Mouse (Mus musculus) MEL (cell line): ENCODE results near the gene C1qtnf5. TPM values are rescaled to one million over a fixed set of nuclear protein-coding genes. Genes with fewer than 3 reads are reported as not detected.

Source experiments
- DNase-seq: peaks from one replicate; pipeline ENCODE4 v3.0.0; 2011; ENCODE audit warnings: low read depth, low spot score
- H3K27ac ChIP-seq: 2 replicates; pipeline ENCODE4 v1.5.1; 2012; ENCODE audit warnings: low read depth, mild to moderate bottlenecking, control low read depth, low read length, moderate library complexity; ENCODE audit not compliant: control insufficient read depth
- H3K27me3 ChIP-seq, 2 experiments: fragments of 150-350 bp in 1 of 2; sonication (generic) in 1 of 2; 2 replicates each; pipeline ENCODE4 v1.6.1; 2012; ENCODE audit warnings: low read length in 2 of 2, mild to moderate bottlenecking in 2 of 2, improper control_type of control experiment in 1 of 2, moderate library complexity in 1 of 2; ENCODE audit not compliant: insufficient read depth in 2 of 2, control insufficient read depth in 1 of 2
- H3K36me3 ChIP-seq, 2 experiments: 2 replicates each; pipeline ENCODE4 v1.6.1; 2012 to 2014; ENCODE audit warnings: low read length in 2 of 2, improper control_type of control experiment in 1 of 2, inconsistent platforms in 1 of 2, mild to moderate bottlenecking in 1 of 2; ENCODE audit not compliant: insufficient read depth in 2 of 2, control insufficient read depth in 1 of 2
- H3K4me1 ChIP-seq, 2 experiments: fragments of 150-350 bp in 1 of 2; sonication (generic) in 1 of 2; 2 replicates each; pipeline ENCODE4 v1.6.1; 2012; ENCODE audit warnings: low read length in 2 of 2, improper control_type of control experiment in 1 of 2, mild to moderate bottlenecking in 1 of 2; ENCODE audit not compliant: insufficient read depth in 2 of 2, control insufficient read depth in 1 of 2
- H3K4me3 ChIP-seq, 2 experiments: fragments of 150-350 bp in 1 of 2; sonication (generic) in 1 of 2; 2 replicates each; pipeline ENCODE4 v1.5.1; 2012; ENCODE audit warnings: low read depth in 2 of 2, low read length in 2 of 2, mild to moderate bottlenecking in 2 of 2, moderate library complexity in 2 of 2, control low read depth in 1 of 2, improper control_type of control experiment in 1 of 2; ENCODE audit not compliant: control insufficient read depth in 1 of 2, insufficient read depth in 1 of 2
- H3K79me2 ChIP-seq: 2 replicates; pipeline ENCODE4 v1.6.1; 2012; ENCODE audit warnings: mild to moderate bottlenecking, low read length, moderate library complexity; ENCODE audit not compliant: control insufficient read depth, poor library complexity, insufficient read depth
- H3K9ac ChIP-seq: 2 replicates; pipeline ENCODE4 v1.6.1; 2012; ENCODE audit warnings: low read depth, mild to moderate bottlenecking, control low read depth, low read length, moderate library complexity; ENCODE audit not compliant: control insufficient read depth, poor library complexity, severe bottlenecking
- H3K9me3 ChIP-seq: fragments of 150-350 bp; sonication (generic); replicated peaks from 2 replicates; pipeline ENCODE4 v1.6.1; 2012; ENCODE audit warnings: mild to moderate bottlenecking, low read length, improper control_type of control experiment, moderate library complexity; ENCODE audit not compliant: insufficient read depth
- CHD2 ChIP-seq: IDR thresholded peaks from 2 replicates; pipeline ENCODE4 v1.6.1; 2011; ENCODE audit warnings: low read length, improper control_type of control experiment
- CTCF ChIP-seq, 3 experiments: IDR thresholded peaks in 2 of 3; conservative IDR thresholded peaks in 1 of 3; 2 replicates each; pipeline ENCODE4 v1.5.1; 2011 to 2012; ENCODE audit warnings: low read length in 3 of 3, low read depth in 2 of 3, mild to moderate bottlenecking in 2 of 3, improper control_type of control experiment in 1 of 3, inconsistent platforms in 1 of 3, mixed read lengths in 1 of 3, moderate library complexity in 1 of 3; ENCODE audit not compliant: control insufficient read depth in 1 of 3, insufficient read depth in 1 of 3, poor library complexity in 1 of 3, severe bottlenecking in 1 of 3
- E2F4 ChIP-seq: IDR thresholded peaks from 2 replicates; pipeline ENCODE4 v1.6.1; 2011; ENCODE audit warnings: low read depth, low read length, improper control_type of control experiment, borderline replicate concordance
- ELF1 ChIP-seq: IDR thresholded peaks from 2 replicates; pipeline ENCODE4 v1.6.1; 2014; ENCODE audit warnings: low read depth, mild to moderate bottlenecking, inconsistent platforms, low read length, improper control_type of control experiment, moderate library complexity
- EP300 ChIP-seq, 2 experiments: IDR thresholded peaks; 2 replicates each; pipeline ENCODE4 v1.6.1; 2011; ENCODE audit warnings: improper control_type of control experiment in 2 of 2, low read length in 2 of 2, low read depth in 1 of 2, mild to moderate bottlenecking in 1 of 2
- GABPA ChIP-seq: IDR thresholded peaks from 2 replicates; pipeline ENCODE4 v1.6.1; 2012; ENCODE audit warnings: low read depth, mild to moderate bottlenecking, inconsistent platforms, low read length, improper control_type of control experiment, moderate library complexity
- GATA1 ChIP-seq: IDR thresholded peaks from 2 replicates; pipeline ENCODE4 v1.6.1; 2011; ENCODE audit warnings: low read depth, low read length, improper control_type of control experiment
- HCFC1 ChIP-seq: IDR thresholded peaks from 2 replicates; pipeline ENCODE4 v1.6.1; 2012; ENCODE audit warnings: low read depth, mild to moderate bottlenecking, inconsistent platforms, low read length, improper control_type of control experiment, moderate library complexity
- KAT2A ChIP-seq: conservative IDR thresholded peaks from 2 replicates; pipeline ENCODE4 v1.6.1; 2012; ENCODE audit warnings: low read depth, low read length, improper control_type of control experiment, inconsistent platforms
- MAFK ChIP-seq: IDR thresholded peaks from 2 replicates; pipeline ENCODE4 v1.6.1; 2011; ENCODE audit warnings: low read depth, mild to moderate bottlenecking, low read length, improper control_type of control experiment, borderline replicate concordance
- MEF2A ChIP-seq: IDR thresholded peaks from 2 replicates; pipeline ENCODE4 v1.6.1; 2014; ENCODE audit warnings: low read depth, mild to moderate bottlenecking, inconsistent platforms, low read length, improper control_type of control experiment; ENCODE audit not compliant: poor library complexity, insufficient replicate concordance, severe bottlenecking; ENCODE audit errors: extremely low read depth
- MXI1 ChIP-seq: IDR thresholded peaks from 2 replicates; pipeline ENCODE4 v1.6.1; 2011; ENCODE audit warnings: mild to moderate bottlenecking, low read depth, low read length, improper control_type of control experiment
- NRF1 ChIP-seq: IDR thresholded peaks from 2 replicates; pipeline ENCODE4 v1.6.1; 2014; ENCODE audit warnings: low read depth, mild to moderate bottlenecking, inconsistent platforms, low read length, improper control_type of control experiment, moderate library complexity; ENCODE audit not compliant: poor library complexity, insufficient read depth, severe bottlenecking
- POLR2A ChIP-seq, 2 experiments: IDR thresholded peaks; 2 replicates each; pipeline ENCODE4 v1.6.1; 2011 to 2012; ENCODE audit warnings: low read length in 2 of 2, mild to moderate bottlenecking in 2 of 2, control low read depth in 1 of 2, improper control_type of control experiment in 1 of 2, low read depth in 1 of 2, moderate library complexity in 1 of 2; ENCODE audit not compliant: control insufficient read depth in 1 of 2, insufficient read depth in 1 of 2, poor library complexity in 1 of 2
- POLR2AphosphoS2 ChIP-seq: IDR thresholded peaks from 2 replicates; pipeline ENCODE4 v1.6.1; 2011; ENCODE audit warnings: low read length, improper control_type of control experiment
- POLR2AphosphoS5 ChIP-seq: IDR thresholded peaks from 2 replicates; pipeline ENCODE4 v1.6.1; 2012; ENCODE audit warnings: low read depth, borderline replicate concordance, mild to moderate bottlenecking, inconsistent platforms, low read length, moderate library complexity, mixed read lengths
- RAD21 ChIP-seq: IDR thresholded peaks from 2 replicates; pipeline ENCODE4 v1.6.1; 2011; ENCODE audit warnings: mild to moderate bottlenecking, low read depth, low read length, improper control_type of control experiment
- RCOR1 ChIP-seq: IDR thresholded peaks from 2 replicates; pipeline ENCODE4 v1.6.1; 2012; ENCODE audit warnings: low read depth, mild to moderate bottlenecking, inconsistent platforms, low read length, improper control_type of control experiment
- SIN3A ChIP-seq: IDR thresholded peaks from 2 replicates; pipeline ENCODE4 v1.6.1; 2012; ENCODE audit warnings: low read length, improper control_type of control experiment, inconsistent platforms
- SMC3 ChIP-seq: IDR thresholded peaks from 2 replicates; pipeline ENCODE4 v1.6.1; 2011; ENCODE audit warnings: low read depth, low read length, improper control_type of control experiment
- TBP ChIP-seq: IDR thresholded peaks from 2 replicates; pipeline ENCODE4 v1.8.0; 2011; ENCODE audit warnings: low read depth, low read length, improper control_type of control experiment
- TCF12 ChIP-seq: IDR thresholded peaks from 2 replicates; pipeline ENCODE4 v1.6.1; 2014; ENCODE audit warnings: low read depth, mild to moderate bottlenecking, inconsistent platforms, low read length, improper control_type of control experiment, moderate library complexity
- UBTF ChIP-seq: IDR thresholded peaks from 2 replicates; pipeline ENCODE4 v1.6.1; 2012; ENCODE audit warnings: low read depth, mild to moderate bottlenecking, inconsistent platforms, low read length, improper control_type of control experiment, moderate library complexity, borderline replicate concordance; ENCODE audit not compliant: insufficient read depth
- USF2 ChIP-seq, 2 experiments: IDR thresholded peaks; 2 replicates each; pipeline ENCODE4 v1.6.1; 2011 to 2012; ENCODE audit warnings: improper control_type of control experiment in 2 of 2, low read length in 2 of 2, borderline replicate concordance in 1 of 2, inconsistent platforms in 1 of 2, low read depth in 1 of 2, mild to moderate bottlenecking in 1 of 2; ENCODE audit not compliant: insufficient read depth in 1 of 2
- ZC3H11A ChIP-seq: IDR thresholded peaks from 2 replicates; pipeline ENCODE4 v1.6.1; 2012; ENCODE audit warnings: low read depth, mild to moderate bottlenecking, inconsistent platforms, low read length, improper control_type of control experiment
- ZKSCAN1 ChIP-seq: IDR thresholded peaks from 2 replicates; pipeline ENCODE4 v1.6.1; 2012; ENCODE audit warnings: low read depth, mild to moderate bottlenecking, inconsistent platforms, low read length, improper control_type of control experiment, moderate library complexity
- ZMIZ1 ChIP-seq: IDR thresholded peaks from 2 replicates; pipeline ENCODE4 v1.6.1; 2012; ENCODE audit warnings: low read depth, mild to moderate bottlenecking, inconsistent platforms, low read length, improper control_type of control experiment, moderate library complexity
- ZNF384 ChIP-seq: IDR thresholded peaks from 2 replicates; pipeline ENCODE4 v1.6.1; 2012; ENCODE audit warnings: low read depth, mild to moderate bottlenecking, inconsistent platforms, low read length, improper control_type of control experiment
- polyA plus RNA-seq, 2 experiments: library from polyadenylated mRNA; stranded (reverse) in 1 of 2; unstranded in 1 of 2; fragments of >175 nt in 1 of 2; fragments of >200 nt in 1 of 2; gene quantifications; 2 replicates each; pipeline versions ENCODE4 v1.2.1 to v1.2.4; 2012; ENCODE audit warnings: low replicate concordance in 2 of 2, low read depth in 1 of 2; ENCODE audit not compliant: insufficient read length in 2 of 2, insufficient read depth in 1 of 2, missing spikeins in 1 of 2
- total RNA-seq: library from RNA; depleted of rRNA; stranded (reverse); fragments of 300-350 nt; gene quantifications from 2 replicates; pipeline ENCODE4 v1.2.3, GENCODE M21; 2012

The C1qtnf5 gene
- total and polyA plus RNA-seq, 3 experiments, result 0.13 to 0.19 TPM; not detected in 1

DNA sequence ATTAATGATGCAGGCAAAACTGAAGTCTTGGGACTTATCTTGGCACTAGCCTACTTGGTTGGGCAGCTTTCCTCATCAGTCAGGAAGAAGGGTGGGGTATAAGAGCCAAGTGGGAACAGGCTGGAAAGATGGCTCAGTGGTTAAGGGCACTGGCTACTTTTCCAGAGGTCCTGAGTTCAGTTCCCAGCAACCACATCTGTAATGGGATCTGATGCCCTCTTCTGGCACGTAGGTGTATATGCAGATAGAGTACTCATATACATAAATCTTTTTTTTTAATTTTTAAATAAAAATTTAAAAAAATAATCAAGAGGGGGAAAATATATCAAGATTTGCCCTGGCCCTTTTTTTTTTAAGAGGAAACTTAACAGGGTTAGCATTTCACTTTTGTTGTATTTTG, 41.9 kb upstream of the C1qtnf5 start:
- Histone ChIP-seq H3K36me3 (peaks cover 0 to 3% of the 10 kb centered on the region in 2 experiments; a peak in 1 of 4 replicates), H3K27me3 (no peaks in the 10 kb centered on the region), H3K79me2 (no peaks in the 10 kb centered on the region; the same call in 1 of the 2 replicates), H3K4me1 (peaks cover 0 to 10% of the 10 kb centered on the region in 2 experiments; a peak in 2 of 4 replicates), H3K4me3 (no peak overlapping the region), H3K9me3 (no peaks in the 10 kb centered on the region), H3K27ac (no peak overlapping the region), H3K9ac (no peak overlapping the region)
- DNase-seq, result peak; percentile 45
- peak; percentile 52; the same call in 1 of the 2 replicates for TF ChIP-seq ZNF384
- TF ChIP-seq ZC3H11A, result peak; percentile 63
- TF ChIP-seq RAD21, result peak; percentile 49
- no peak for TF ChIP-seq NRF1
- TF ChIP-seq CTCF (IDR thresholded peaks at IDR 0.05 in 2 of 3, conservative IDR thresholded peaks at IDR 0.05 in 1 of 3; ENCODE audit: control insufficient read depth in 1 of 3, insufficient read depth in 1 of 3, low read depth in 2 of 3, low read length in 3 of 3, poor library complexity in 1 of 3, severe bottlenecking in 1 of 3), result peak; percentile 30 to 47 (median 31); a peak in 4 of 6 replicates
- no peak for TF ChIP-seq EP300 (IDR thresholded peaks at IDR 0.05; ENCODE audit: low read depth in 1 of 2, low read length in 2 of 2)
- no peak for TF ChIP-seq ZMIZ1
- TF ChIP-seq POLR2AphosphoS5, result no peak
- no peak for TF ChIP-seq MEF2A
- TF ChIP-seq SMC3, result peak; percentile 66
- TF ChIP-seq MAFK, result no peak
- no peak for TF ChIP-seq HCFC1

DNA sequence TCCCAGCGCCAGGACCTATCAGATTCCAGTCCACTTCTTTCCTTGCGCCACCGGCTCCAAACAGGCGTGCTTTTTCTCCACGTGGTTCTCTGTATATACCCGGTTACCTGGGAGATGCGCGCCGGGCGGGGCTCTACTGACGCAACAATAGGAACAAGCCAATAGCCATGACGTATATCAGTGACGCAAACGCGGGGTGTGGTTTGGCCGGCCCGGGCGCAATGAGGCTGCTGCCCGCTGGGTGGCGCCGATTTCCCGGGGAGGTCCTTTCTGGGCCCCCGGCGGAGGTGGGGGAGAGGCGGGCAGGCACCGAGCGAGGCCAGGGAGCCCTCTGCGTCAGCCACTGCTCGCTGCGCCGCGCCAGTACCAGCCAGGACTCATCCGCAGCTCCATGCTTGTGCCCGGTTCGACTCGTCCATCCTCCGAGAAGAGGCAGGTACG, 40.2 kb upstream of the C1qtnf5 start, which contains the start of gene Usp2:
Usp2 (plus strand) TSS at position 237 of the 441 bp plus-strand sequence.
- H3K9me3 ChIP-seq, result no peaks in the 10 kb centered on the region
- peak within 1 kb of the TSS; percentile 31; the same call in 1 of the 2 replicates for H3K27ac ChIP-seq
- no peaks in the 10 kb centered on the region for H3K27me3 ChIP-seq
- DNase-seq, result peak; percentile 97
- H3K4me1 ChIP-seq, result peaks cover 0 to 10% of the 10 kb centered on the region in 2 experiments; a peak in 2 of 4 replicates
- no peaks in the 10 kb centered on the region; the same call in 1 of the 2 replicates for H3K79me2 ChIP-seq
- H3K9ac ChIP-seq, result peak within 1 kb of the TSS; percentile 71
- H3K4me3 ChIP-seq, result peak within 1 kb of the TSS; percentile 52 to 67
- H3K36me3 ChIP-seq, result peaks cover 0 to 3% of the 10 kb centered on the region in 2 experiments; a peak in 1 of 4 replicates
- TF ChIP-seq NRF1 (no peak; the same call in 1 of the 2 replicates), RAD21 (peak; percentile 30), KAT2A (no peak), USF2 (IDR thresholded peaks at IDR 0.05; ENCODE audit: borderline replicate concordance in 1 of 2, insufficient read depth in 1 of 2, low read depth in 1 of 2, low read length in 2 of 2) (no peak), ELF1 (0 out of 2 replicates have a peak, but pooled peaks have one; percentile 5), ZC3H11A (no peak), CHD2 (no peak), EP300 (IDR thresholded peaks at IDR 0.05; ENCODE audit: low read depth in 1 of 2, low read length in 2 of 2) (no peak), POLR2AphosphoS2 (no peak), TBP (no peak), UBTF (peak; percentile 97; the same call in 1 of the 2 replicates), POLR2A (IDR thresholded peaks at IDR 0.05; ENCODE audit: control insufficient read depth in 1 of 2, insufficient read depth in 1 of 2, low read depth in 1 of 2, low read length in 2 of 2, poor library complexity in 1 of 2) (no peak; a peak in 1 of 4 replicates), RCOR1 (no peak), POLR2AphosphoS5 (no peak), GABPA (no peak), SIN3A (peak; percentile 100), GATA1 (0 out of 2 replicates have a peak, but pooled peaks have one; percentile 4), ZMIZ1 (no peak), ZKSCAN1 (no peak), TCF12 (no peak), MXI1 (peak; percentile 100), CTCF (IDR thresholded peaks at IDR 0.05 in 2 of 3, conservative IDR thresholded peaks at IDR 0.05 in 1 of 3; ENCODE audit: control insufficient read depth in 1 of 3, insufficient read depth in 1 of 3, low read depth in 2 of 3, low read length in 3 of 3, poor library complexity in 1 of 3, severe bottlenecking in 1 of 3) (peak; percentile 50 to 89 (median 77); a peak in 5 of 6 replicates), ZNF384 (no peak), E2F4 (no peak)
